Mouse (Mus musculus) liver, postnatal 0 days (tissue): ENCODE results near the gene Cep95.

Source experiments
- CTCF ChIP-seq: sonication (generic); IDR thresholded peaks from 2 replicates; pipeline ENCODE4 v1.5.1; 2016; ENCODE audit warnings: antibody characterized with exemption, low read depth
- EP300 ChIP-seq: IDR thresholded peaks from 2 replicates; pipeline ENCODE4 v1.6.1; 2016; ENCODE audit warnings: antibody characterized with exemption, low read depth, mild to moderate bottlenecking

GRCm38 (mm10) chr11:106741232-106741631 lies 47.8 kb upstream of the Cep95 start:
- TF ChIP-seq CTCF (no peak), EP300 (no peak)
